Comparison of ENCODE assay signal across 22 mouse cellular contexts in the genomic region with DNA sequence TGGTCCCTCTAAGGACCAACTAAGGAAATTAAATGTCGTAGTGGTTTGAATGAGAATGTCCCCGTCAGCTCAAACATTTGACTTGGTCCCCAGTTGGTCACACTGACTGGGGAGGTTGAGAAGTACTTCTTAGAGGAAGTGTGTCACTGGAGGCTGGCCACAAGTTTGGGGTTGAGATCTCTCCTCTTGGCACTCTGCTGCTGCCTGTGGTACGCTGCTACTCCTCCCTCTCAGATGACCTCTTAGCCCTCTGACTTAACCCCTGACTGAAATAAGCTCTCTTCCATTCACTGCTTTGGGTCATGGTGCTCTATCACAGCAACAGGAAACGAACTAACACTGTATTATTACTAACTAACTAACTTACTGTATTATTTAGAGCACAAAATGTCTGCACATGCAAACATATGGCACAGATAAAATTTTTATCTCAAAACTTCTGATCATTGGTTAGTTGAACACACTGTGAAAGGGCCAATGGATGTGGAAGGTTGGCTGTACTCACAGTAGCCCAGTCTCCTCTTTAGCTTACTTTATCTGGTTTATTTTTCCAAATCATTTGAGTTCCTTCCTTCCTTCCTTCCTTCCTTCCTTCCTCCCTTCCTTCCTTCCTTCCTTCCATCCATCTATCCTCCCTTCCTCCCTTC. TPM values are rescaled to one million over a fixed set of nuclear protein-coding genes. Genes with fewer than 3 reads are reported as not detected.
DNase-seq lines count a peak whose midpoint lies in the region; ATAC-seq and TF ChIP-seq lines count a peak whose summit lies in the region.
"Had no signal": no experiment of that assay in that cellular context is flagged by ENCODE, and none has a peak within 500 bp of the region (broad histone marks: within the 10 kb centered on the region; RNA-seq: fewer than 3 reads in every experiment).

No protein-coding gene starts in this region.

- no peaks in the 10 kb centered on the region for H3K79me2 ChIP-seq in MEL (ENCODE audit: control insufficient read depth, insufficient read depth, low read length, poor library complexity)

- peak; percentile 61 for DNase-seq in MEL (ENCODE audit: low read depth, low spot score)
- DNase-seq in liver, embryonic 13.5 days: no peak
- no peak for DNase-seq in kidney, adult 9 months
- no peak for DNase-seq in B cell, adult 2 months
- DNase-seq in forebrain, postnatal 0 days: no peak
- DNase-seq: adrenal gland, postnatal 36 days; cerebellum, adult 9-10 months; heart, postnatal 14 days; lung, adult 18-20 months; right cerebral cortex, adult 18-20 months; thymus, adult 2 months had no signal

- TF ChIP-seq EP300 in MEL (IDR thresholded peaks at IDR 0.05; ENCODE audit: low read depth in 1 of 2, low read length in 2 of 2): no peak

- H3K36me3 ChIP-seq in MEL (ENCODE audit: control insufficient read depth in 1 of 2, insufficient read depth in 2 of 2, low read length in 2 of 2): peaks cover 3 to 16% of the 10 kb centered on the region in 2 experiments
- peaks cover 14% of the 10 kb centered on the region for H3K36me3 ChIP-seq in liver, embryonic 13.5 days
- H3K36me3 ChIP-seq in forebrain, postnatal 0 days (ENCODE audit: insufficient read depth): no peaks in the 10 kb centered on the region
- H3K36me3 ChIP-seq: forebrain, embryonic 15.5 days; heart, embryonic 12.5 days; hindbrain, embryonic 15.5 days; limb, embryonic 10.5 days; midbrain, embryonic 12.5 days; neural tube, embryonic 12.5 days had no signal

- TF ChIP-seq CTCF in MEL (IDR thresholded peaks at IDR 0.05 in 2 of 3, conservative IDR thresholded peaks at IDR 0.05 in 1 of 3; ENCODE audit: control insufficient read depth in 1 of 3, insufficient read depth in 1 of 3, low read depth in 2 of 3, low read length in 3 of 3, poor library complexity in 1 of 3, severe bottlenecking in 1 of 3): no peak
- no peak for TF ChIP-seq CTCF in forebrain, postnatal 0 days (IDR thresholded peaks at IDR 0.05; ENCODE audit: low read depth)

- TF ChIP-seq POLR2A in MEL (IDR thresholded peaks at IDR 0.05; ENCODE audit: control insufficient read depth in 1 of 2, insufficient read depth in 1 of 2, low read depth in 1 of 2, low read length in 2 of 2, poor library complexity in 1 of 2): no peak

- H3K27me3 ChIP-seq in MEL (ENCODE audit: control insufficient read depth in 1 of 2, insufficient read depth in 2 of 2, low read length in 2 of 2): no peaks in the 10 kb centered on the region
- H3K27me3 ChIP-seq in liver, embryonic 13.5 days: no peaks in the 10 kb centered on the region
- H3K27me3 ChIP-seq in forebrain, postnatal 0 days (ENCODE audit: insufficient read depth, low read length): no peaks in the 10 kb centered on the region
- H3K27me3 ChIP-seq: forebrain, embryonic 15.5 days; heart, embryonic 12.5 days; hindbrain, embryonic 15.5 days; midbrain, embryonic 12.5 days; neural tube, embryonic 12.5 days had no signal

- TF ChIP-seq RAD21 in MEL (IDR thresholded peaks at IDR 0.05; ENCODE audit: low read depth, low read length): no peak

- H3K9ac ChIP-seq in MEL (ENCODE audit: control insufficient read depth, low read depth, low read length, poor library complexity, severe bottlenecking): no peak overlapping the region
- 0 out of 2 replicates have a peak overlapping the region, but pooled peaks have one; percentile 54 for H3K9ac ChIP-seq in liver, embryonic 13.5 days
- H3K9ac ChIP-seq in forebrain, postnatal 0 days: no peak overlapping the region
- H3K9ac ChIP-seq: forebrain, embryonic 15.5 days; heart, embryonic 12.5 days; hindbrain, embryonic 15.5 days; midbrain, embryonic 12.5 days; neural tube, embryonic 12.5 days had no signal

- ATAC-seq in erythroblast, adult 5-6 weeks (replicated peaks; ENCODE audit: low FRiP score, poor library complexity, severe bottlenecking): peak; percentile 86
- ATAC-seq in liver, embryonic 13.5 days (ENCODE audit: low read depth): peak; percentile 87
- ATAC-seq in megakaryocyte progenitor cell, adult 5-6 weeks (replicated peaks; ENCODE audit: poor library complexity): peak; percentile 95
- ATAC-seq in forebrain, postnatal 0 days: no peak
- ATAC-seq: activated CD4-positive, CD25-positive, alpha-beta regulatory T cell, adult 4 months; forebrain, embryonic 15.5 days; intestine, embryonic 16.5 days had no signal

- H3K4me2 ChIP-seq in liver, embryonic 13.5 days: peak overlapping the region; percentile 17; the same call in 1 of the 2 replicates
- H3K4me2 ChIP-seq in forebrain, postnatal 0 days (ENCODE audit: low read depth): no peak overlapping the region
- H3K4me2 ChIP-seq: forebrain, embryonic 15.5 days; heart, embryonic 12.5 days; hindbrain, embryonic 15.5 days; midbrain, embryonic 12.5 days; neural tube, embryonic 12.5 days had no signal

- no peak overlapping the region for H3K4me3 ChIP-seq in MEL (ENCODE audit: control insufficient read depth in 1 of 2, insufficient read depth in 1 of 2, low read depth in 2 of 2, low read length in 2 of 2)
- no peak overlapping the region for H3K4me3 ChIP-seq in liver, embryonic 13.5 days (replicated peaks)
- no peak overlapping the region for H3K4me3 ChIP-seq in forebrain, postnatal 0 days (ENCODE audit: low read depth, low read length)
- H3K4me3 ChIP-seq: erythroblast, embryonic 14.5 days; forebrain, embryonic 15.5 days; heart, embryonic 12.5 days; hindbrain, embryonic 15.5 days; limb, embryonic 10.5 days; midbrain, embryonic 12.5 days; neural tube, embryonic 12.5 days had no signal

- 37% methylated on average over 4 of the region's 4 CpGs for WGBS in liver, embryonic 13.5 days (ENCODE audit: insufficient replicate concordance)
- 82% methylated on average over 4 of the region's 4 CpGs for WGBS in forebrain, postnatal 0 days

- H3K4me1 ChIP-seq in MEL (ENCODE audit: control insufficient read depth in 1 of 2, insufficient read depth in 2 of 2, low read length in 2 of 2): peaks cover 7 to 10% of the 10 kb centered on the region in 2 experiments
- peaks cover 31% of the 10 kb centered on the region for H3K4me1 ChIP-seq in liver, embryonic 13.5 days (replicated peaks)
- no peaks in the 10 kb centered on the region for H3K4me1 ChIP-seq in forebrain, postnatal 0 days (ENCODE audit: insufficient read depth)
- H3K4me1 ChIP-seq: forebrain, embryonic 15.5 days; heart, embryonic 12.5 days; hindbrain, embryonic 15.5 days; limb, embryonic 10.5 days; midbrain, embryonic 12.5 days; neural tube, embryonic 12.5 days had no signal

- H3K9me3 ChIP-seq in MEL (replicated peaks; ENCODE audit: insufficient read depth, low read length): no peaks in the 10 kb centered on the region
- H3K9me3 ChIP-seq in liver, embryonic 13.5 days (replicated peaks): no peaks in the 10 kb centered on the region
- H3K9me3 ChIP-seq in forebrain, postnatal 0 days (ENCODE audit: low read length): no peaks in the 10 kb centered on the region
- H3K9me3 ChIP-seq: forebrain, embryonic 15.5 days; heart, embryonic 12.5 days; hindbrain, embryonic 15.5 days; limb, embryonic 10.5 days; midbrain, embryonic 12.5 days; neural tube, embryonic 12.5 days had no signal

- H3K27ac ChIP-seq in MEL (ENCODE audit: control insufficient read depth, low read depth, low read length): peak overlapping the region; percentile 61
- peak overlapping the region; percentile 81 for H3K27ac ChIP-seq in liver, embryonic 13.5 days
- no peak overlapping the region for H3K27ac ChIP-seq in forebrain, postnatal 0 days (ENCODE audit: low read depth, low read length)
- H3K27ac ChIP-seq: forebrain, embryonic 15.5 days; hindbrain, embryonic 15.5 days; limb, embryonic 10.5 days; midbrain, embryonic 12.5 days; neural tube, embryonic 12.5 days had no signal

TF ChIP-seq in MEL, 35 proteins besides CTCF, POLR2A, EP300 and RAD21 (continues in another document):
- TF ChIP-seq MAFK (IDR thresholded peaks at IDR 0.05; ENCODE audit: borderline replicate concordance, low read depth, low read length): no peak
- no peak for TF ChIP-seq E2F4 (IDR thresholded peaks at IDR 0.05; ENCODE audit: borderline replicate concordance, low read depth, low read length)
- no peak for TF ChIP-seq MAZ (IDR thresholded peaks at IDR 0.05; ENCODE audit: low read depth, low read length)
- no peak for TF ChIP-seq POLR2AphosphoS5 (IDR thresholded peaks at IDR 0.05; ENCODE audit: borderline replicate concordance, low read depth, low read length)
- no peak for TF ChIP-seq CHD1 (IDR thresholded peaks at IDR 0.05; ENCODE audit: low read depth, low read length)
- TF ChIP-seq MAX (IDR thresholded peaks at IDR 0.05; ENCODE audit: low read length): no peak
- TF ChIP-seq SMC3 (IDR thresholded peaks at IDR 0.05; ENCODE audit: low read depth, low read length): no peak
- no peak for TF ChIP-seq ETS1 (IDR thresholded peaks at IDR 0.05; ENCODE audit: low read depth, low read length)
- no peak for TF ChIP-seq MEF2A (IDR thresholded peaks at IDR 0.05; ENCODE audit: extremely low read depth, insufficient replicate concordance, low read depth, low read length, poor library complexity, severe bottlenecking)
- no peak for TF ChIP-seq KAT2A (conservative IDR thresholded peaks at IDR 0.05; ENCODE audit: low read depth, low read length)
- no peak for TF ChIP-seq HCFC1 (IDR thresholded peaks at IDR 0.05; ENCODE audit: low read depth, low read length)
- no peak for TF ChIP-seq RCOR1 (IDR thresholded peaks at IDR 0.05; ENCODE audit: low read depth, low read length)
- TF ChIP-seq CHD2 (IDR thresholded peaks at IDR 0.05; ENCODE audit: low read length): no peak
- TF ChIP-seq POLR2AphosphoS2 (IDR thresholded peaks at IDR 0.05; ENCODE audit: low read length): no peak
- 0 out of 2 replicates have a peak, but pooled peaks have one; percentile 46 for TF ChIP-seq GATA1 (IDR thresholded peaks at IDR 0.05; ENCODE audit: low read depth, low read length)
- TF ChIP-seq BHLHE40 (IDR thresholded peaks at IDR 0.05; ENCODE audit: borderline replicate concordance, low read depth, low read length): peak; percentile 25; the same call in 1 of the 2 replicates
- TF ChIP-seq ELF1 (IDR thresholded peaks at IDR 0.05; ENCODE audit: low read depth, low read length): no peak
- TF ChIP-seq TCF12 (IDR thresholded peaks at IDR 0.05; ENCODE audit: low read depth, low read length): 0 out of 2 replicates have a peak, but pooled peaks have one; percentile 21

RNA-seq across cellular contexts. Expression of a gene that starts 20.1 kb away (rescaled TPM):
- total RNA-seq in MEL (2012; rRNA removed): 3.3 and 3.5 TPM in 2 replicates
- polyA plus RNA-seq in MEL (2012; ENCODE audit: insufficient read depth in 1 of 2, insufficient read length in 2 of 2, low read depth in 1 of 2, low replicate concordance in 2 of 2, missing spikeins in 1 of 2): 1 to 10 TPM in 1 of 2 experiments, not detected in 1; 3.1 TPM
- 700 and 785 TPM in 2 replicates for total RNA-seq in erythroblast, adult 5-6 weeks (2015; ENCODE audit: low replicate concordance)
- 760 and 890 TPM in 2 replicates for total RNA-seq in erythroblast, adult 5-6 weeks (2017; ENCODE audit: low replicate concordance)
- polyA plus RNA-seq in liver, embryonic 13.5 days (2015; fragmentation: Nextera tagmentation; extraction: Ambion mirVana): 153 and 173 TPM in 2 replicates
- 18.0 and 28.6 TPM in 2 replicates for total RNA-seq in megakaryocyte progenitor cell, adult 5-6 weeks (2015)
- 15.1 and 31.6 TPM in 2 replicates for total RNA-seq in megakaryocyte progenitor cell, adult 5-6 weeks (2017)
- not detected in 2 replicates for total RNA-seq in forebrain, postnatal 0 days (2014; rRNA removed)
- 0.08 and 0.38 TPM in 2 replicates for polyA plus RNA-seq in forebrain, postnatal 0 days (2015; fragmentation: Nextera tagmentation; extraction: Ambion mirVana)

Comparison
In these comparisons a context has a peak if more than half of its experiments do, and no peak if none do; other contexts are left out.
1. RNA of a gene that starts 20.1 kb away (total RNA-seq): 700 to 890 TPM in erythroblast, adult 5-6 weeks; 15.1 to 31.6 TPM in megakaryocyte progenitor cell, adult 5-6 weeks, 3.3 to 3.5 TPM in MEL and not detected in forebrain, postnatal 0 days; every median in the first group is over 10 times any median in the second.